Mouse (Mus musculus) layer of hippocampus, postnatal 10 days (tissue): Measurements from ENCODE around the gene Kcns1. TPM values are rescaled to one million over a fixed set of nuclear protein-coding genes. Genes with fewer than 3 reads are reported as not detected.
"Not testable (repeated sequence)": the region's sequence is repeated elsewhere in the genome, so short reads cannot be mapped to it uniquely, and the experiment has no call there.

Source experiments
- DNase-seq, 2 experiments: peaks; one replicate each; pipeline ENCODE4 v3.0.0; 2021; ENCODE audit warnings: low spot score in 2 of 2
- long read RNA-seq: library from polyadenylated mRNA; stranded (forward); transcript quantifications from one replicate; pipeline ENCODE4 v2.0.0, GENCODE M21; 2023
- total RNA-seq, 2 experiments: library from RNA; stranded (reverse); gene quantifications; 2 replicates each; pipeline ENCODE4 v1.2.3; 2021

Gene Kcns1
- 1 to 10 TPM; 6.5 to 7.7 TPM for total RNA-seq
- long read RNA-seq, partial matches to known transcripts: 0 of 2 reads
- long read RNA-seq, other reads (novel, unspliced or antisense): 2 of 2 reads

DNA sequence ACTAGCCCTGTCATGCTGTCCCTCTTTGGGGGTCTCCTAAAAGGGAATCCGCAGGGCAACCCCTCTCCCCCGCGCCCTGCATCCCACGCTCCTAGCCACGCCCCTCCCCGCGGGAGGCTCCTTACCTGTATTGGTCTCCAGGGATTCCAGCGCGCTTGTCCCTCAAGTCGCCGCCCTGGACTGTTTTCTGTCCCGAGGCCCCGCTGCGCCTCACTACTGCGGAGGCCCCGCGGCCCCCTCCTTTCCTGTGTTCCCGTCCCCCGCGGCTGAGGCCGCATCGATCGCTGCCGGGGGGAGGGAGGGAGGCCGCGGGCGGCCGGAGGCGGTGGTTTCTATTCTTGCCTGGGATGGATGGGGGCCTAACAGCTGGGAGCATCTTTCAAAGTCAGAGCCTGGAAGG is at the start of gene Kcns1:
TSS of gene Kcns1 (minus strand) at position 212 of the 400 bp plus-strand sequence.
- DNase-seq: no peak

DNA sequence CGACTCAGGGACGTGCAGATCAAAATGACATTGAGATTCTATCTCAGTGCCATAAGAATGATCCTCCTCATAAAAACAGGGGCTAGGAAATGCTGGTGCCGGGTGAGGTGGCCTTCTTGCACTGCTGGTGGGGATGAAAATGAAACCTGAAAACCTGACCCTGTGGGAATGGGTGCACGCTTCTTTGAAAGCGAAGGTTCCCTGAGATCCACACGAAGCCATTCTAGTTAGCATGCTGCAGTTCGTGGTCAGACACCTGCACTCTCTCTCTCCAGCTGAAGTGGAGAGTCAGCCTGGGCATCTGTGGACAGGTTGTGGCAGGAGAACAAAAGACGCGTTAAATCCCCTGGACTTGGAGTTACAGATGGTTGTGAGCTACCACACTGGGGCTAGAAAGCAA is 48.4 kb upstream of the Kcns1 start:
- DNase-seq: no peak

DNA sequence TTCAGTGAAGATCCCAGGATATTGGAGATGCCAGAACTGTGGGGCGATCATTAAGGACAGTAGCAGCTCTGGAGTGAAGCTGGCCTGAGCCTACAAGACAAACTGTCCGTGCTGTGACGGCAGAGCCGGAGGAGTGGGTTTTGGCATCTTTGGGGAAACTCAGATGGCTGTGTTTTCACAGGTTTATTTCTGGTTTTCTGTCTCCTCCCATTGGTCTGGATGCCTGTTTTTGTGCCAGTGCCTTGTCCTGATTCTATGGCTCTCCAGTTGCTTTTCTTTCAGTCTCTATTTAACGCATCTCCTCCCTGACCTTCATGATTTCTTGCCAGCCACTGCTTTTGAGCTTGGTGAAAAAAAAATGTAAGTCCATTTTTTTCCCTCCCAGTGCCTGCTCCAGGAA is 41.8 kb upstream of the Kcns1 start:
- DNase-seq: peak in 1 of 2 experiments; percentile 12

DNA sequence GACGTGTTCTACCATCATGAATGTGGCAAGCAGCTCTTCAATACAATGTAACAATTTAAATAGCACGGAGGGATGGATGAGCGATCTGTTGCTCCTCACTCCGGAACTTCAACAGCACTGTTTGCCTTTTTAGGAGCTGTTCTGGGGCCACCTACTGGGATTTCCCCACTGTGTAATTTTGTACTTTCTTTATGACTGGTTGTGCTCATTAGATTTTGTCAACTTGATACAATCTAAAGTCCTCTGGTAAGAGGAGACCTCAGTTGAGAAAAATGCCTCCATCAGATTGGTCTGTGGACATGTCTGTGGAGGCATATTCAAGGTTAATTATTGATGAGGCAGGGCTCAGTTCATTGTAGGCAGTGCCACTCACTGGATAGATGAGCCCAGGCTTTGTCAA is 40.0 kb upstream of the Kcns1 start:
- DNase-seq: no peak

DNA sequence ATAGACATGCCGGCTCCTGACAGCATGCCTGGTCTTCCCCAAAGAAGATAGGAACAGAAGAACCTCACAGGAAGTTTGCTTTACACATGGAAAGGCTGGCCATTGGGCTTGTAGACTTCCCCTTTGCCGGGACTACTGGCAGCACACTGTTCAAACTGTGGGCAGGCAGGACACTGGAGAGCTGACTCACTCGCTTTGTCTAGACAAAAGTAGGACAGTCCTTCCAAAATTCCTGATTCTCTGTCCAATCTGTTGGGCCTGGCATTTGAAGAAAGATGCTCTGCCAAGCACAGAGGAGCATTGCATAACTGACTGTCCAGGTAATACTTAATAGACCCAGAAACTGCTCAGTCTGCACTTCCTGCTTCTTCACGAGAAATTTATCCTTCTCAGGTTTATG is 35.8 kb upstream of the Kcns1 start:
- DNase-seq: no peak

DNA sequence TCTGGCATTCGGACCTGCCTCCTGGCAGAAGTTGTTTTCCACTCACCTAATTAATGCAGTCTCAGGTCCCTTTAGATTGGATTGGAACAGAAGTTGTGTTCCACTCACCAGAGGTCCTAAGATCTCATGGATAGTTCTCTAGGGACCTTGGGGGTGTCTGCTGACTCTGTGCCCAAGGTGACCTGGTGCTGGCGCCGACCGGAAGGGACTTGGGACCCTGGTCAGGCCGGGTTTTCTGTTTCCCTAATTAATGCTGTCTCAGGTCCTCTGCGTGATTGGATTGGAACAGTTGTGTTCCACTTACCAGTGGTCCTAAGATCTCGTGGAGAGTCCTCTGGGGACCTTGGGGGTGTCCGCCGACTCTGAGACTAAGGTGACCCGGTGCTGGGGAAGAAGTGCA is 35.1 kb upstream of the Kcns1 start:
- not testable (repeated sequence) for DNase-seq

DNA sequence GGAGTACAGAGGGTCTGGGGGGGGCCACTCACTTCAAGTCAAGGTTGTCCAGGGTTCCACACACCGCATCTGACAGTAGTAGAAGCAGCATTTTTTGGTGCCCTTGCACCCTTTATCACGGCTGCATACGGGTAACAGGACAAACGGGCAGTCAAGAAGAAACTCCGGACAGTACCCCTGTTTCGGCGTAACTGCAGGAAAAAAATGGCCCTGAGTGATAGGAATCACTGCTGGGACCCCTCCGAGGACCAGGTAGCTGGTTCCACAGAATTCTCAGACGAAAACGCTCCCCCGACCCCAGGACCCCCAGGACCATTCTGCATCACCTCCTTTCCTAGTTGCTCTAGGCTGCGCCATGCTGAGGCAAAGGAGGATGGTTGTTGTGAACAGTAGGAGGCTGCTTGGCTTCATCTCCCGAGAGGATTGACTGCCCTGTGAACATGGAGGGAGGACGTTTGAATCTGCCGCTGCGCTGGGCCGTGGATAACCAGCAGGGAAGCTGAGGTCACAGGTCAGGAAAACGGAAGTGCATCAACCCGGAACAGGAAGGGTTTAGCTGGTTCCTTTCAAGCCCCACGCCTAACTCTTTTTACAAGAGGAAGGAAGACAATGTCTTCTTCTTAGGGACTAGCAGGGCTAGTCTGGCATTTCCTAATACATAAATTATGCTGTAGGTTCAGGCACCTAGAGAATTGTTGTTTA is 28.9 kb upstream of the Kcns1 start, which contains the start of gene Wfdc15a:
TSS of gene Wfdc15a (minus strand) at position 505 of the 702 bp plus-strand sequence.
- no peak for DNase-seq

DNA sequence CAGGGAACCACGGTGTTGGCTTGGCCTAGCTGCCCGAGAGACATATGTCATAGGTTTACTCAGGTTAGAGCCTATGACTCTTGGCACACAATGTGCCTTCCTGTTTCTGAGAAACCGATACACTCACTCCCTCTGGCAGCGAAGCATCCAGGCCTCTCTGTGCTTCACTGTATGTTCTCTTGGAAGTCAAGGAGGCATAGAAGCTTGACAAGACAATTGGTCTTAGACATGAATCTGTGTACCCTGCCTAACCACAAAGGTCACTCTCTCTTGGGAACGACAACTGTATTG is 25.7 kb upstream of the Kcns1 start:
- DNase-seq: no peak

DNA sequence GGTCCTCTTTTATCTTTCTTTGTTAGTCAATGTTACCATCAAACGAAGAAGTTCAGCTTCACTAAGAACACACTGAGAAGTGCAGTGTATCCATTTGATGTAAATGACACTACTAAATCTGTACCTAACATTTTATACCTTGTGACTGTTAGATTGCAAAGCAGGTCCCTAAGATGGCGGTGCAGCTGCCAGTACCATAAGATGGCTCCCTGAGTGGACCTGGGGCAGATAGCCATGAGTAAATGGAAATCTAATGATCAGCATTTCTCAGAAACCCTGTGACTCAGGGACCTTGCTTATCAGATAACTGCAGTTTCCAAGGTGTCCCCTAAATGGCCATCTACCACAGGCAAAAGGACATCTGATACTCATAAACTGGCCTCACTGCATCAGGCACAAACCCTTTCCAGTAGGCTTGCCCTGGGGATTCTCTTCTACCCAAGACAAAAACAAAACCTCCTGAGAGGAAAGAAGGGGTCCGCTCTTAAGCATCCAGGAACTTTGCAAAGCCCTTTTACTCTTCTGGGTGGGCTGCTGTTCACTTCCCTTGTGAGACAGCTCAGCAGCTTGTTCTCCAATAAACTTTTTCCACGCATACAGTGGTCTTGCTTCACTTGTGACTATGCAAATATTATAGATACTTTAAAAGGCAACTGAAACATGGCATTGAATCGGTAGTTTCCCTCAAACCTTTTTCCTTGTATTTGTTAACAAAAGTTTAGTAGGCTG is 25.2 kb upstream of the Kcns1 start:
- DNase-seq: no peak

DNA sequence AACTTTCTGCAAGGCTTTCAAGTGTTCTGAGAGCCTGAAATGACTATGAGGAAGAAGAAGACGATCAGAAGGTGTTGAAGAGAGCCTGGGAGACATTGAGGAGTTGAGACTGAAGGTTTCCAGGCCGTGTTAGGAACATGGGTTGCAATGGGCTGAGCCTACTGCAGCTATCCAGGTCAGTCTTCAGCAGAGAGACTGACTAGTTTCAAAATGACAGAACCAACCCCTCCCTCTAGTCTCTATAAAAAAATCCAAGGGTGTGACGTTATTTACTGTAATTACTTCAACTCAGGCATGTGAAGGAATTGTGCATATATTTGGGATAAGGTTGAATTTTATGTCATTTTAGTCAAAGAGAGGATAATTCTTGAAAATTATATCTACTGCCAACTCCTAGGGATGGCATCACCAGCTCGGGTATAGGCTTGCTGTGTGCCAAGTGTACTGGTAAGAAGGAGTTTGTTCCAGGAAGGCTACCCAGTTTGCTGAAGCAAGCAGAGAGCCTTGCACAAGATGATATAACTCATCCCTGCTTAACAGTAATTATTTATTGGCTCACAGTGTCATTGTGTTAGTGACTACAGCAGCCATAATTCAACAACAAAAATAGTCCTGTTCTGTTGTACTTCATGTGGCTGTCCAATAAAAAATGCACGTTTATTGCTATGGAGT is 24.2 kb upstream of the Kcns1 start:
- DNase-seq: no peak

DNA sequence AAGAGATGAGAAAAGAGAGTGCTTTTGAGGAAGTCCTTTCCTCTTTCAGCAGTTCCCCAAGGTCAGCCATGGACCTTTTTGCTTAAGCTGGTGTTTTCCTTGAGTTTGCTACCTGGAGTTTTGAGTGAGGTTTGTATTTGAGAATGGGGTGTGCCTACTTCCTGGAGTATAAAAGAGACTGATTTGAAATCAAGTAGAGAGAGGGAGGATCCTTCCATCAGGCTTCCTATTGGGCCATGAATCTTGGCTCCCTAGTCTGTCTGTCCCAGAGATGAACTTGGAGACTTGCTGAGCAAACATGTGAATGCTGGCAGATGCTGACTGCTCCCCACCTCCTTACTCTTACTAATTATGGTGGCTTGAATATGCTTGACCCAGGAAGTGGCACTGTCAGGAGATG is 21.4 kb upstream of the Kcns1 start:
- DNase-seq: no peak

DNA sequence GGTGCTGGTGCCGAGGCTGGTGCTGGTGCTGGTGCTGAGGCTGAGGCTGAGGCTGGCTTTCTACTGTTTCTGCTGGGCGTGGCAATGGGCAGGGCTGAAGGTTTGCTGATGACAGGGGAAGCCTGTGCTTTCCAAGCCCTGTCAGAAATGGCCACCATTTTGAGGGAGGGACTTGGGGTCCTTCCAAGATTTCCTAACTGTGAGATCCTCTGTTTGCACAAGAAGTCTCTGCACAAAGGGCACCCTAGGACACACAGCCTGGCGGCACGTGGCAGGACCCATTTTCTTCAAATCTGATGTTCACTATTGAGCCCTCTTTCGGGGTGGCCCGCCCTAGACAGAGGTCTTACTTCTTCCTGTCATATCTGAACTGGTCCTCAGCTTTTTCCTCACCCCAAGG is 19.7 kb upstream of the Kcns1 start, which contains the start of gene Wfdc12:
TSS of gene Wfdc12 (minus strand) at position 33 of the 400 bp plus-strand sequence.
- DNase-seq: no peak

DNA sequence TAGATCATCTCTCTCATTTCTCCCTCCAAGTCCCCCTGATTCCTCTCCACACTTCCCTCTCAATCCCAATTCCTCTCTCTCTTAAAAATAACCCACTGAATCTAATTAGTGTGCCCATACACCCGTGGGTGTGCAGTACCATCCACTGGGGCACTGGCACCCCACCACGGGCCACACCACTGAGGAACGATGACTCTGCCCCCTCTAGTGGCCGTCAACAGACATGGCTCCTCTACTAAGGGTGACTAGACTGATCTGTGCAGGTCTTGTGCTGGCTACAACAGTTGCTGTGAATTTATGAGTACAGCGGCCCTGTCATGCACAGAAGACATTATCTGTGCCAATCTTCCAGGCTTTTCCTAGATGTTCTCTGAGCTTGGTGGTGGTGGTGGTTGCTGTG is 17.8 kb upstream of the Kcns1 start:
- DNase-seq: no peak

DNA sequence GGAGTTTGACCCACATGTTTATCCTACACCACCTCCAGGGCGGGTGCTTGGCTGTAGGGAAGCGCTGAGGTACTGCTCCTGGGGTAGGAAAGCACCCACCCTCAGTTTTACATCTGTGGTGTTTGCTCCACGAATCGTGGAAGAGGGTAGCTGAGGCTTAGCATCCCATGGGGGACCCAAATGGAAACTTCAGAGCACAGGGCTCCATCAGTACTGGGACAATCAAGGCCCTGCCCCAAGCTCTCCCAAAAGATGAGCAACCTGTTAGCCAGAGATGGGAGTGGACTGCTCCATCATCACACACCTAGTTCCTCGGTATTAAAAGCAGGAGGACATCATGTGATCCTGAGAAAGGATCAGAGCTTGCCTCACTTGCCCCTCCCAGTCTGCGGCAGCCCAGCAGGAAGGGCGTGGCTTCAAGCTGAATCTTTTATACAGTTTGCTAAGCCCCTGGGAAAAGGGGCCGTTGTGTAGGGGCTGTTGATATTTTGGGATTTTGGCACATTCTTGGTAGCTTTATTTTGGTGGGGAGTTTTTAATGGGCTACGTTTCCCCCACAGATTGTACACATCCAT is 13.3 kb upstream of the Kcns1 start:
- DNase-seq: no peak

DNA sequence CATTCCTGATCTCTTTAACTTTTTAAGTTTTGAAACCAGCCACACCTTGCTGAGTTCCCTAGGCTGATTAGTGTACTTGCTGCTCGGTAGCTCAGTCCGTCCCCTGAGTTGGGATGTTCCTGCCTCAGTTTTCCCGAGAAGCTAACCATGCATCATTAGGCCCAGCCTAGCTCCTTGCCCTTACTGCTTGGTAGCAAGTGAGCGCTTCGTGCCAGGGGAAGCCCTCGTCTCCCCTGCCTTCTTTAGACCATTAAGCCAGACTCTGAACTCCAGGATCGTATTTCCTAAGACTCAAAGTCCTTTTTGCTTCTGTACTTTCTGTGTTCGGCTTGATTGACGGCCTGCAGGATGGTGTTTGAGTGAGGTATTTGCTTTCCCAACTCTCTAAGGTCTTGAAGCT is 12.4 kb upstream of the Kcns1 start:
- DNase-seq: no peak

DNA sequence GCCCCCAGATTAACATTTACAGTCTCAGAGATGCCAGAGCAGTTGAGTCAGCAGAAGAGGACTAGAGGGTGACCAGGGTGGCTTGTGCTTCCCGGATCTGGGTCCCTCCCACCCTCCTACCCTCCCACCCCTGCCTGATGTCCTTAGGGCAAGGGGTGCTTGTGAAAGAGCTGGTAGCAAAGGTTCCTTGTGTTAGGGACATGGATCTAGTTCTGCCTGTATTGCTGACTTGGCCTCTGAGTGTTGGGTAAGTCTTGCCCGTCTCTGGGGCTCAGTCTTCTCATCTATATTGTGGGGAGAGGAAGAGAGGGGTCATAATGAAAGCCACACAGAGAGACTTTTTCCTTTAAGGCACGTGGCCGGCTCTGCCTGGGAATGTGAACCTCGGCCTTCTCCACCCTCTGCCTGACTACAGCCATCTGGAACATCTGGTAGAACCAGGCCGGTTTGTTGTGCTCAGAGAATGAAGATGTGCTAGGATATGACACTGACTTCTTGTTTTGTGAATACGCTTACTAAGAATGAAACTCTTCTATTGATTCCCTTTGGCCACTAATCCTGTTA is 11.9 kb upstream of the Kcns1 start, which contains the start of gene Wfdc5:
TSS of gene Wfdc5 (minus strand) at position 51 of the 564 bp plus-strand sequence.
- DNase-seq: no peak

DNA sequence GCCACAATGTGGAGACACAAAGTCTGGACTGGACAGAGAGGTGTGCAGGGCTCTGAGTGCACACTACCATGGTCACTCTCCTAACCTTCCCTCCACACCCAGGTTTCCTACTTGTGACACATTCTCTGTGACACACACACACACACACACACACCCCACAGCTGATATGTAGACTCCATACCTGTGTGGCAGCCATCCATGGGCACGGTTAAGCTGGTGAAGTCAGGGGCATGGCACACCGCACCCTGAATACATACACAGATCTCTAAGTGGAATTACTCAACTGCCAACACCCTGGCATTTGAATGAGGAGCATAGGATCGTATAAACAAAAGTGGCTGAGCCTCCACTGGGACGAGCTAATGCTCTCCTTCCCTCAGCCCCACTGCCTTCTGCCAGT is 9.9 kb upstream of the Kcns1 start:
- DNase-seq: no peak

DNA sequence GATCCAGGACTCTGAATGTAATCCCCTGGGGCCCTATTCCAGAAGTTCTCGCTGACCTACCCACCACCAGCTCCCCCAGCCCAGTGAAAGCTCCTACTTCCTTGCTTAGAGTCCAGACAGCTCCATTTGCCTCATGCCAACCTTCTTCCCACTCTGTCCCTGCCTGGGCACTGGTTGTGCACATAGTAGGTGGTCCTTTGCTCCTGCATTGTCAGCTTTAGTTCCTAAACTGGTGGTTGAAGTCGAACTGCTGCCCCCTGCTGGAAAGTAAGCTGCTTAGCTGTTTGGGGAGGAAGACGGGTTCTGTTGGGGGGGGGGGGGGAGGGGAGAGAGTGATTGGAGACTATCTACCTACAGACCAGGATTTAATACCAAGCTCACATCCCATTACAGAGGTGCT is 9.2 kb upstream of the Kcns1 start:
- DNase-seq: peak; percentile 41 to 48

DNA sequence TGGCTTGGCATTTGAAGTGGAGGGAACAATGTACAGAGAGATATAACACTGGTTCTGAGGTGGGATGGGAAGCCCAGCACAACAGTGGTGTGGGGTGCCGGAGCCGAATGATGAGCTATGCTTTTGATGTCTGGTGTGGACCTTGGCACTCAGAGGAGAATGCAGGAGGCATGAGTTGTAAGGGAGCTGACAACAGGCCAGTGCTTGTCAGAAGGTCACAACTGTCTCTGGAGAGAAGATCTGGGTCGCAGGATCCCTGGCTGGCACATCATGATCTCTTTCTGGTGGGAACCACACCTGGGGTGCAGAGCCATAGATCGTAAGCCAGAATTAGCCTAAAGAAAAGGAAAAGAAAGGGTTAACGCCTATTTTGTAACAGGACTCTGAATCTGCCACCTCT is 6.9 kb upstream of the Kcns1 start:
- DNase-seq: no peak

DNA sequence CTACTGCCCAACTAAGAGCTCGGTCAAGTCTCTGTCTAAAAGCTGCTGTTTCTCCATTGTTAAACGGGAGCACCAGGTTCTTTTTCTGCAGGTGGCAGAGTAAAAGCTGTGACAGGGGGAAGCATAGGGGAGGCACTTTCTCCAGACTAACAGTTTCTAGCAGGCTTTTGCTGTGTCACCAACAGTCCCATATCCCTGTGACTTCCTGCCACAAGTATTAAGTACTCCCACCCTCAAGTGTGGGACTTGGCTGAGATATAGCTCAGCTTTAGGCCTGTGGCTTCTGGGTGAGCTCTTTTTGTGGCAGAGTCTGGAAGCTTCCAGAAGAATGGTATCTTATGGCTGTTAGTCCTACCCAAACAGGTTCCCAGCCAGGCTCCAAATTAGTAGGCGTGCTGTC is 4.9 kb upstream of the Kcns1 start:
- no peak for DNase-seq

DNA sequence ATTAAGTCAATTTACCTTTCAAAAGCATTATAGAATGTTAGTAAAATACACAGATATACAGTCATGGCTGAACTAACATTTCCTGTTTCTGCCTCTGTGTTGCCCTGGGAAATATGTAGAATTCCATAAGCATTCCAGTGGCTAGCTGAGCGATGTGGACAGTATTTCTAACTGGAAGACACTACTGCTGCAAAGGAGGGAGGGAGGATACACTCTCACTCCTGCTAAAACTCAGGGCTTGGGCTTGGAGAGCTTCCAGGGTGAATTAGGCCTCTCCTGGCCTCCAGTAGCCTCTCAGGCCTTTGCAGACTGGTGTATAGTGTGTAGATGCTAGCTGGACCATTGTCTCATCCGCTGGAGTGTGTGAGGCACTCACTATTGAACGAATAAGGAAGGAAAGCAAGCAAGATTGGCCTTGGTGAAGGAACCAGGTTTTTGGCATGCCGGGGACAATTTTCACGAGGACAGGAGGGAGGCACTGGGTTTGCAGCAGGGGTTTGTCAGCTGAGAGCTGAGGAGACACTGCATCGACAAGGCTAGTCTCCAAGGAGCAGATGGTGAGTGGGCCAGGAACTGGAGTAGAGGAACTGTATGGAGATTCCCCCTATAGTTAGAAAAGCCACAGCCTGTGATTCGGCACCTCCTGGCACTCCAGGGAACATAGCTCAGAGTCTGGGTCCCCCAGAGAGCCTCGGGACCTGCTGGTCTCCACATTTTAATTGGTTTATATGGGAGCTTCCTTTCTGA is 3.9 kb upstream of the Kcns1 start:
- DNase-seq: peak; percentile 29 to 43
